In the genomic region with DNA sequence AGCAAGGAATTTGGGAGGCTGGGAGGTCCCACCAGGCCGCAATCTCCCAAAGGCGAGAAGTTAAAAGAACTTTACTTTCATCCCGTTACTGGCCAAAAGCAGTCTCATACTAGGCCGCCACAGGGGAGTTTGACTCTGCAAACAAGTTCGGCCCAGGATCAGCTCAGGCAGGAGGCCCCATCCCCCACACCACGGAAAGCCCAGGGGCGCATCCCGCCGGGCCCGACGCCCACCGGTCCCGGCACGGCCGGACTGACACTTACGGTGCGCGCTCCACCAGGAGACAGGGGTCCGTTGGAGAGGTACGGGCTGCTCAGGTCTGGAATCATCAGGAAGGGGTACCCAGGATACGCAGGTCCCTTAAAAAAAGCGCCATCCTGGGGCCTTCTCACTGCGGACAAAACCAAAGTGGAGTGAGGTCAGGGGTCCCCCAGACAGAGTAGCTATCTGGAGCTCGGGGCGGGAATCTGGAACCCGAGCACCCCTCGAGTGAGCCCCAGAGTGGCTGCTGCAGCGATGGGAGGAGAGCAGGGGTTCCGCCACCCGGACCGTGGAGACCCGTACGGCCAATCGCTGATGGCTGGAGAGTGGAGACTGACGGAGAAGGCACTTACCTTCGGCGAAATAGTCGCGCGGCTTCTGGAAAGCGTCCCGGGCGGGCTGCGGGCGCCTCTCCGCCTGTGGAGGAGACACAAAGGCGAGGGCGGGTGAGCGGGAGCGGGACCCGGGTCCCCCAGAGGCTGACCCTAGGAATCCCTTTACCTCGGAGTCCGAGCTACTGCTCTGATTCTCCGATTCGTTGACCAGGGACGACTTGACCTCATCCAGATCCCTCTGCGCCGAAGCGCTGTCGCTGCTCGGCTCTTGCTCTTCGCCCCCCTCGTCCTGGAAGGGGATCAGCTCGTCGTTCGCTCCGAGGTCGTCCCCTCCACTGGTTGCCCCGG, we compare ENCODE assay signal across 8 mouse cellular contexts. TPM values are rescaled to one million over a fixed set of nuclear protein-coding genes. Genes with fewer than 3 reads are reported as not detected.
A peak's percentile ranks its signal among the peaks of the same experiment; 100 is the strongest.
DNase-seq lines count a peak whose midpoint lies in the region; ATAC-seq and TF ChIP-seq lines count a peak whose summit lies in the region.

No protein-coding gene starts in this region.

- no peak for TF ChIP-seq CTCF in E14TG2a.4 (conservative IDR thresholded peaks at IDR 0.05; ENCODE audit: low read length)

- peak overlapping the region; percentile 83 for H3K9ac ChIP-seq in embryonic facial prominence, embryonic 15.5 days
- H3K9ac ChIP-seq in heart, embryonic 15.5 days, result peak overlapping the region; percentile 82

- H3K27ac ChIP-seq in embryonic facial prominence, embryonic 15.5 days (replicated peaks), result peak overlapping the region; percentile 96
- peak overlapping the region; percentile 93 for H3K27ac ChIP-seq in heart, embryonic 15.5 days

- H3K36me3 ChIP-seq in E14TG2a.4 (ENCODE audit: insufficient read depth, low read length), result peaks cover 27% of the 10 kb centered on the region
- H3K36me3 ChIP-seq in embryonic facial prominence, embryonic 15.5 days, result peaks cover 13% of the 10 kb centered on the region; the same call in 1 of the 2 replicates
- no peaks in the 10 kb centered on the region for H3K36me3 ChIP-seq in heart, embryonic 15.5 days

- no peaks in the 10 kb centered on the region for H3K9me3 ChIP-seq in E14TG2a.4 (ENCODE audit: low read length)
- H3K9me3 ChIP-seq in embryonic facial prominence, embryonic 15.5 days (replicated peaks), result no peaks in the 10 kb centered on the region
- no peaks in the 10 kb centered on the region for H3K9me3 ChIP-seq in heart, embryonic 15.5 days (replicated peaks)

- H3K27me3 ChIP-seq in E14TG2a.4 (ENCODE audit: insufficient read depth, low read length), result peaks cover 25% of the 10 kb centered on the region
- H3K27me3 ChIP-seq in embryonic facial prominence, embryonic 15.5 days, result no peaks in the 10 kb centered on the region
- peaks cover 6% of the 10 kb centered on the region; the same call in 1 of the 2 replicates for H3K27me3 ChIP-seq in heart, embryonic 15.5 days

- ATAC-seq in embryonic facial prominence, embryonic 15.5 days (ENCODE audit: insufficient number of reproducible peaks, low FRiP score, low TSS enrichment, low read depth), result peak; percentile 26
- ATAC-seq in heart, embryonic 15.5 days (replicated peaks; ENCODE audit: insufficient number of reproducible peaks, insufficient read depth, low FRiP score, low read depth), result peak; percentile 16

- WGBS in embryonic facial prominence, embryonic 15.5 days, result under 1% methylated on average over 69 of the region's 69 CpGs
- WGBS in heart, embryonic 15.5 days, result 1% methylated on average over 69 of the region's 69 CpGs

- peak; percentile 69 for DNase-seq in adrenal gland, adult 2 months
- peak; percentile 72 for DNase-seq in kidney, postnatal 10 days
- peak; percentile 68 to 71 for DNase-seq in lung, postnatal 4 days
- peak; percentile 22 for DNase-seq in right cerebral cortex, postnatal 25 days
- DNase-seq in layer of hippocampus, adult 11-12 months (ENCODE audit: low spot score), result no peak

- H3K4me3 ChIP-seq in E14TG2a.4 (replicated peaks; ENCODE audit: low read length), result peak overlapping the region; percentile 92
- H3K4me3 ChIP-seq in embryonic facial prominence, embryonic 15.5 days (replicated peaks), result peak overlapping the region; percentile 87
- peak overlapping the region; percentile 92 for H3K4me3 ChIP-seq in heart, embryonic 15.5 days

- H3K4me2 ChIP-seq in embryonic facial prominence, embryonic 15.5 days (replicated peaks), result peak overlapping the region; percentile 67
- peak overlapping the region; percentile 88 for H3K4me2 ChIP-seq in heart, embryonic 15.5 days

- H3K4me1 ChIP-seq in E14TG2a.4 (replicated peaks; ENCODE audit: low read depth, low read length), result peaks cover 55% of the 10 kb centered on the region
- H3K4me1 ChIP-seq in embryonic facial prominence, embryonic 15.5 days, result peaks cover 29% of the 10 kb centered on the region
- H3K4me1 ChIP-seq in heart, embryonic 15.5 days (replicated peaks), result peaks cover 18% of the 10 kb centered on the region

RNA-seq across cellular contexts. Expression of a gene that starts 0.8 kb away (rescaled TPM):
- 10 to 100 TPM; 11.0 to 14.7 TPM for total RNA-seq in adrenal gland, adult 2 months (2021)
- polyA plus RNA-seq in adrenal gland, adult 2 months (2012; rRNA removed), result 23.2 and 24.4 TPM in 2 replicates
- 52.3 and 54.7 TPM in 2 replicates for polyA plus RNA-seq in embryonic facial prominence, embryonic 15.5 days (2015; fragmentation: Nextera tagmentation; extraction: Ambion mirVana)
- polyA plus RNA-seq in heart, embryonic 15.5 days (2015; fragmentation: Nextera tagmentation; extraction: Ambion mirVana), result 12.6 and 19.5 TPM in 2 replicates
